Mouse (Mus musculus): ENCODE data around the gene Parp12. TPM values are rescaled to one million over a fixed set of nuclear protein-coding genes. Genes with fewer than 3 reads are reported as not detected.
A peak's percentile ranks its signal among the peaks of the same experiment; 100 is the strongest.

The Parp12 gene
- 2.6 and 3.1 TPM in 2 replicates for polyA plus RNA-seq (2014; fragmentation: Nextera tagmentation; extraction: Ambion mirVana)

DNA sequence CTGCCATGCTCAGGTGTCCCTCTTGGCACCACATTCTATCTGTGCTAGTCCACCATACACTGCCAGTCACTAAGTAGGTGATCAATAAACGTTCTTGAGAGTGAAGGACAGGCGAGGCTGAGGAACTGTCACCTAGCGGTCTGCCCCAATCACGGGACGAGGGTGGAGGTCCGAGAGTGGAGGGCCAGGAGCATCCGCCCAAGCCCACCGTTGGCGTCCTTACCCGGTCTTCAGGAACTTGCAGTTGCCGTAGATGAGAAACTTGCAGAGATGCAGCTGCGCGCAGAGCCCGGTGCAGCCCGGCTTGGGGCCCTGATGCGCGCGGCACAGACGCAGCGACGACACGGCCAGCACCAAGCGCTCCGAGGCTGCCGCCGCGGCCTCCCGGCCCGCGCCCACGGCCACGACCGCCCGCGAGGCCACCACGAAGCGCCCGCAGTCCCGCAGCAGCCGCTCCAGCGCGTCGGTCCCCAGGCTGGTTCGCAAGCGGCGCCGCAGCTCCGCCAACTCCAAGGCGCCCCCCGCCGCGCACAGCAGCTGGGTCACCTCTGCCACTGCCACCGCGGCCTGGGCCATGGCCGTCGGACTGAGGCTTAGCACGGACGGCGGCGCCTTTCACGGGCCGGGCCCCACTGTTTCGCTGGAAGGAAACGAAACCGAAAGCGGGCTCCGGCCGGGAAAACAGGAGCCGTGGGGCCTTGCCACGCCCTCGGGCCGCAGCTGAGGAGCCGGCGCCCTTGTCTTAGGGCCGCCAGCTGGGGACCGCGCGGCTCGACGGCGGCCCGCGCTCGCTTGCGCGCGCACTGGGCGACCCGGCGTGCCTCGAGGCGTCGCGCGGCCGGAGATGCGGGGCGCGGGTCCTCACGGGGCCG lies at the start of gene Parp12:
TSS of gene Parp12 (minus strand) at position 766 of the 872 bp plus-strand sequence.
- Histone ChIP-seq H3K4me2 (ENCODE audit: low read depth, low read length, severe bottlenecking) (peak within 1 kb of the TSS; percentile 59), H3K9me3 (ENCODE audit: control insufficient read depth, low read length) (peaks cover 4% of the 10 kb centered on the region; the same call in 1 of the 2 replicates), H3K27ac (ENCODE audit: low read depth, low read length) (no peak within 1 kb of the TSS), H3K36me3 (ENCODE audit: control insufficient read depth, insufficient read depth, low read length) (no peaks in the 10 kb centered on the region), H3K9ac (ENCODE audit: low read length) (peak within 1 kb of the TSS; percentile 56), H3K4me3 (ENCODE audit: low read depth, low read length) (peak within 1 kb of the TSS; percentile 64), H3K4me1 (replicated peaks; ENCODE audit: control insufficient read depth, insufficient read depth, low read length) (peaks cover 3% of the 10 kb centered on the region; the same call in 1 of the 2 replicates), H3K27me3 (ENCODE audit: control insufficient read depth, insufficient read depth, low read length) (peaks cover 27% of the 10 kb centered on the region)
- WGBS = 2% methylated on average over 96 of the region's 101 CpGs
- DNase-seq (ENCODE audit: low spot score) = peak; percentile 76
- ATAC-seq (replicated peaks; ENCODE audit: low FRiP score) = peak; percentile 79

DNA sequence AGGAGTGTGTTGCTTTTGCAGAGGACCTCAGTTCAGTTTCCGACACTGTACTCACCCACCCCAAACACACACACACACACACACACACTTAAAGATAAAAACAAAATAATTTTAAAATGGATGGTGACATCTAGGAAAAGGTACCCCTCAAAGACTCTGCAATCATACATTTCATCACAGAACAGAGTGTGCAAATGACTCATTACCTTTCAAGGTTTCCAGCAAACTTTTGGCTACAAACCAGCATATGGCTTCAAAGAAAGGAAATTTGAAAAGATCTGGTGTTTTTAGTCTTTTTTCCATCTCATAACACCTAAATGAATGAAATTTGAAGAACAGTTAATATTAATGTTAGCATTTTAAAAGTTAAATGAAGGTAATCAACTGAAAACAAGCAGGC lies 46.7 kb upstream of the Parp12 start:
- Histone ChIP-seq H3K9ac (ENCODE audit: low read length) (no peak overlapping the region), H3K4me2 (ENCODE audit: low read depth, low read length, severe bottlenecking) (no peak overlapping the region), H3K9me3 (ENCODE audit: control insufficient read depth, low read length) (no peaks in the 10 kb centered on the region), H3K4me3 (ENCODE audit: low read depth, low read length) (no peak overlapping the region), H3K27me3 (ENCODE audit: control insufficient read depth, insufficient read depth, low read length) (no peaks in the 10 kb centered on the region), H3K36me3 (ENCODE audit: control insufficient read depth, insufficient read depth, low read length) (peaks cover 2% of the 10 kb centered on the region; the same call in 1 of the 2 replicates), H3K4me1 (replicated peaks; ENCODE audit: control insufficient read depth, insufficient read depth, low read length) (no peaks in the 10 kb centered on the region), H3K27ac (ENCODE audit: low read depth, low read length) (no peak overlapping the region)
- DNase-seq (ENCODE audit: low spot score) (no peak), ATAC-seq (replicated peaks; ENCODE audit: low FRiP score) (no peak)
- WGBS = 96% methylated on average over 1 of the region's 1 CpGs

DNA sequence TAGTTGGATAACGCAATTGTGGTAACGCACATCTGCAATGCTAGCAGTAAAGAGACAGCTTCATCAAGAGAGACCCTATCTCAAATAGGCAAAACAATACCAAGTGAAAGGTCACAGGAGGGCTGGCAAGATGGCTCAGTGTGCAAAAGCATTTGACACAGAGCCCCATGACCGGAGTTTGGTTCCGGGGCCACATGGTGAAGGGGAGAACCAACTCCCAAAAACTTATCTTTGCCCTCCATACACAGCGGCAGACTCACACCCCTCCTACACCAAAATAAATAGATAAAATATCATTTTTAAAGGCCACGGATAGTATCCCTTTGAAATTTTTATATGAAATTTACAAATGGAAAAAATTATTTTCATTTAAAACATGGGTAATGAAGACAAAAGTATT lies 43.8 kb upstream of the Parp12 start:
- no peak overlapping the region for H3K4me2 ChIP-seq (ENCODE audit: low read depth, low read length, severe bottlenecking)
- no peak for ATAC-seq (replicated peaks; ENCODE audit: low FRiP score)
- 95% methylated on average over 6 of the region's 6 CpGs for WGBS
- H3K4me1 ChIP-seq (replicated peaks; ENCODE audit: control insufficient read depth, insufficient read depth, low read length) = no peaks in the 10 kb centered on the region
- no peak overlapping the region for H3K9ac ChIP-seq (ENCODE audit: low read length)
- no peak for DNase-seq (ENCODE audit: low spot score)
- H3K27me3 ChIP-seq (ENCODE audit: control insufficient read depth, insufficient read depth, low read length) = no peaks in the 10 kb centered on the region
- H3K36me3 ChIP-seq (ENCODE audit: control insufficient read depth, insufficient read depth, low read length) = no peaks in the 10 kb centered on the region; the same call in 1 of the 2 replicates
- H3K4me3 ChIP-seq (ENCODE audit: low read depth, low read length) = no peak overlapping the region
- H3K9me3 ChIP-seq (ENCODE audit: control insufficient read depth, low read length) = no peaks in the 10 kb centered on the region
- H3K27ac ChIP-seq (ENCODE audit: low read depth, low read length) = no peak overlapping the region

DNA sequence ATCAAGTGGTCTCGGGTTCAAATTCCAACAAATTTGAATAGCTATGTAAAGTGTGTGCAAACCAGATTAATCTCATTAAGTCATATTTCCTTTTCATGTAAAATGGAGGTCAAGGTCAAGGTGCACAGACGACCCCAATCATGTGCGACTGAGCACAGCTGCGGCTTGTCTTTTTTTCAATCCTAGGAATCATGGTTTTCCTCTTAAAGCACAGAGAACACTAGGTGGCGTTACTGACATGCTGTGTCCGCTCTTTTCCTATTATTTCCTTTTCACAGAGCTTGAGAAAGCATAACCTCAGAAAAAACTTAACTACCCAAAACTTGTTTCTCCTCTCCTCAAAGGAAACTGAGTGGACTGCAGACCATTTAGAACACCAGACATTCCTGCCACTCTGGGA lies 27.9 kb upstream of the Parp12 start:
- Histone ChIP-seq H3K4me2 (ENCODE audit: low read depth, low read length, severe bottlenecking) (no peak overlapping the region), H3K9ac (ENCODE audit: low read length) (no peak overlapping the region), H3K27ac (ENCODE audit: low read depth, low read length) (no peak overlapping the region), H3K4me1 (replicated peaks; ENCODE audit: control insufficient read depth, insufficient read depth, low read length) (no peaks in the 10 kb centered on the region), H3K27me3 (ENCODE audit: control insufficient read depth, insufficient read depth, low read length) (no peaks in the 10 kb centered on the region), H3K4me3 (ENCODE audit: low read depth, low read length) (no peak overlapping the region), H3K9me3 (ENCODE audit: control insufficient read depth, low read length) (no peaks in the 10 kb centered on the region), H3K36me3 (ENCODE audit: control insufficient read depth, insufficient read depth, low read length) (peaks cover 4% of the 10 kb centered on the region; the same call in 1 of the 2 replicates)
- ATAC-seq (replicated peaks; ENCODE audit: low FRiP score) (no peak), DNase-seq (ENCODE audit: low spot score) (no peak)
- 56% methylated on average over 6 of the region's 6 CpGs for WGBS

DNA sequence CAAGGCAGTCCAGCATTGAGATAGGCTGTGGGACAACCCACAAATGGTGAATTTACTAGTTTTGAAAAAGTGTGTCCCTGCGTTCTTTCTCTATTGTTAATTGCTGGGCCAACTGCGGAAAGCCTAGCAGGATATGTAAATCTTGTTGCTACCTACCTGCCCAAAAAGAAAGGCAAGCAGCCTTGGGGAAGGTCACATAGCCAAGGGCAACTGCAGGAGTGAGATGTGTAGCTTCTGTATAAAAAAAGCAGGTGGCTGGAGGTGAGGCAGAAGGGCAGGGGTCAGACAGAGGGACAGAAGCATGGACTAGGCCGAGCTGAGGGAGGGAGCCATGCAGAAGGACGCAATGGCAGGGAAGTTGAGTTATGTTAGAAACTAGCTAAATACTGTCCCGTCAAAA lies 14.4 kb upstream of the Parp12 start:
- DNase-seq (ENCODE audit: low spot score) (no peak), ATAC-seq (replicated peaks; ENCODE audit: low FRiP score) (no peak)
- 68% methylated on average over 5 of the region's 5 CpGs for WGBS
- peaks cover 5% of the 10 kb centered on the region; the same call in 1 of the 2 replicates for H3K36me3 ChIP-seq (ENCODE audit: control insufficient read depth, insufficient read depth, low read length)
- H3K4me2 ChIP-seq (ENCODE audit: low read depth, low read length, severe bottlenecking) = no peak overlapping the region
- no peak overlapping the region for H3K27ac ChIP-seq (ENCODE audit: low read depth, low read length)
- no peak overlapping the region for H3K9ac ChIP-seq (ENCODE audit: low read length)
- no peaks in the 10 kb centered on the region for H3K27me3 ChIP-seq (ENCODE audit: control insufficient read depth, insufficient read depth, low read length)
- no peaks in the 10 kb centered on the region for H3K9me3 ChIP-seq (ENCODE audit: control insufficient read depth, low read length)
- H3K4me3 ChIP-seq (ENCODE audit: low read depth, low read length) = no peak overlapping the region
- H3K4me1 ChIP-seq (replicated peaks; ENCODE audit: control insufficient read depth, insufficient read depth, low read length) = no peaks in the 10 kb centered on the region

DNA sequence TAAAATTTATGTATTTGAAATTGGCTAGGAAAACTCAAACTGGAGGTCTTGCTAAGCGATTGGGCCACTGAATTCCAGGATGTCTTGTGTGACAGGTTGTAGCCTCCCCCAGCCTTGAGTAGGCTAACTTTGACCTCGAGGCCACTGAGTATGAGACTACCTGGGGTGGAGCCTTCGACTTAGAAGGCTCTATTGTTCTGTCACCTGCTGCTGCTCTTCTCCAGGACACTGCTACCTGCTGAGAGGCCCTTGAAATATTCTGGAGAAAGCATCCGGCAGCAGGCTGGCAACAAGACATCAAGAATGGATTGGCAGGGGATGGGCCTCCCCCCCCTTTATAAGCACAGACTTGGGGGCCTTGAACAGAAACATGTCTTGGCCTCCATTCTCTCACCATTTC lies 13.3 kb upstream of the Parp12 start:
- 38% methylated on average over 4 of the region's 4 CpGs for WGBS

DNA sequence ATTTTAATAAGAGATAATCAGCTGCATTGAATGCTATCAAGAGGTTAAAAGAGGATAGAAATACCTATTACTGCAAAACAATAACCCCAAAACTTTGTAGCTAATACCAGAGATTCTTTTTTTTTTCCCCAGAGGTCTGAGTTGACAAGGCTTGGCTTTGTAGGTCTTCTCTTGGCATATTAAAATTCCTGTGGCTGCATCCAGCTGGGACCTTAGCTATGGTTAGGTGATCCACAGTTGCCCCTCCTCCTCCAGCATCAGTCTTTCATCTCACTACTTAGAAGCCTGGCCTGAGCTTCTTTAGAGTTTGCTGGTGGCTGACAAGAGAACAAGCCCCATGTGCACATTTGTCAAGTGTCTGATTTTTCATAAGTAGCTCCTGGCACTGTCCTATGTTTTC lies 6.6 kb upstream of the Parp12 start:
- no peak for DNase-seq (ENCODE audit: low spot score)

More for the DNA sequence above, 13.3 kb upstream of the Parp12 start:
- no peak overlapping the region for H3K9ac ChIP-seq (ENCODE audit: low read length)
- H3K27me3 ChIP-seq (ENCODE audit: control insufficient read depth, insufficient read depth, low read length) = no peaks in the 10 kb centered on the region
- H3K36me3 ChIP-seq (ENCODE audit: control insufficient read depth, insufficient read depth, low read length) = peaks cover 5% of the 10 kb centered on the region; the same call in 1 of the 2 replicates
- H3K4me1 ChIP-seq (replicated peaks; ENCODE audit: control insufficient read depth, insufficient read depth, low read length) = no peaks in the 10 kb centered on the region
- ATAC-seq (replicated peaks; ENCODE audit: low FRiP score) (no peak), DNase-seq (ENCODE audit: low spot score) (no peak)
- no peak overlapping the region for H3K4me3 ChIP-seq (ENCODE audit: low read depth, low read length)
- H3K9me3 ChIP-seq (ENCODE audit: control insufficient read depth, low read length) = no peaks in the 10 kb centered on the region
- no peak overlapping the region for H3K4me2 ChIP-seq (ENCODE audit: low read depth, low read length, severe bottlenecking)
- no peak overlapping the region for H3K27ac ChIP-seq (ENCODE audit: low read depth, low read length)

DNA sequence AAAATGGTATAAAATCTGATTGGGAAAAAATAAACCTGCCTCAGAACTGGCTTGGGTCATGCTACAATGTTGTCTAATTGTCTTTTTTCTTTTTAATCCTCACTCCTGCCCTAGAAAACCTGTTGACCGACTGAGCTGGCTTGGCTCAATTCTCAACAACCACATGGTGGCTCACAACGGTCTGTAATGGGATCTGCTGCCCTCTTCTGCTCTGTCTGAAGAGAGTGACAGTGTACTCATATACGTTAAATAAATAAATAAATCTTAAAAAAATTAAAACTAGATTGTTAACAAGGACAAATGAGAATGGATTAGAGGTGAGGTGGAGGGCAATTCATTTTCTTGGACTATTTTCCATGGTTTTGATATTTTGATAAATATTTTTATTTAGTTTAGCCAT lies 2.5 kb upstream of the Parp12 start:
- no peak for DNase-seq (ENCODE audit: low spot score)
- Histone ChIP-seq H3K4me1 (replicated peaks; ENCODE audit: control insufficient read depth, insufficient read depth, low read length) (peaks cover 3% of the 10 kb centered on the region; the same call in 1 of the 2 replicates), H3K4me3 (ENCODE audit: low read depth, low read length) (no peak overlapping the region), H3K9ac (ENCODE audit: low read length) (no peak overlapping the region), H3K36me3 (ENCODE audit: control insufficient read depth, insufficient read depth, low read length) (no peaks in the 10 kb centered on the region), H3K4me2 (ENCODE audit: low read depth, low read length, severe bottlenecking) (no peak overlapping the region), H3K27ac (ENCODE audit: low read depth, low read length) (no peak overlapping the region), H3K9me3 (ENCODE audit: control insufficient read depth, low read length) (peaks cover 4% of the 10 kb centered on the region; the same call in 1 of the 2 replicates), H3K27me3 (ENCODE audit: control insufficient read depth, insufficient read depth, low read length) (peaks cover 27% of the 10 kb centered on the region)
- WGBS = 60% methylated on average over 3 of the region's 3 CpGs
- ATAC-seq (replicated peaks; ENCODE audit: low FRiP score) = no peak

More for the DNA sequence above, 6.6 kb upstream of the Parp12 start:
- Histone ChIP-seq H3K27me3 (ENCODE audit: control insufficient read depth, insufficient read depth, low read length) (no peaks in the 10 kb centered on the region), H3K4me2 (ENCODE audit: low read depth, low read length, severe bottlenecking) (no peak overlapping the region), H3K4me3 (ENCODE audit: low read depth, low read length) (no peak overlapping the region), H3K4me1 (replicated peaks; ENCODE audit: control insufficient read depth, insufficient read depth, low read length) (no peaks in the 10 kb centered on the region), H3K9ac (ENCODE audit: low read length) (no peak overlapping the region), H3K27ac (ENCODE audit: low read depth, low read length) (no peak overlapping the region), H3K36me3 (ENCODE audit: control insufficient read depth, insufficient read depth, low read length) (no peaks in the 10 kb centered on the region), H3K9me3 (ENCODE audit: control insufficient read depth, low read length) (no peaks in the 10 kb centered on the region)
- no peak for ATAC-seq (replicated peaks; ENCODE audit: low FRiP score)

All from forebrain, embryonic 11.5 days (tissue).